Mouse (Mus musculus) adipocyte (in vitro differentiated cells): ENCODE data around the gene Ndufb3.
"Not testable (repeated sequence)": the region's sequence is repeated elsewhere in the genome, so short reads cannot be mapped to it uniquely, and the experiment has no call there.

ENCODE experiments used
- DNase-seq: peaks from one replicate; pipeline ENCODE4 v3.0.0-alpha.2; 2016; ENCODE audit warnings: low spot score

Gene Ndufb3

GRCm38 (mm10) chr1:58617076-58617475 lies 30.9 kb downstream of the Ndufb3 start:
- DNase-seq = no peak

DNA sequence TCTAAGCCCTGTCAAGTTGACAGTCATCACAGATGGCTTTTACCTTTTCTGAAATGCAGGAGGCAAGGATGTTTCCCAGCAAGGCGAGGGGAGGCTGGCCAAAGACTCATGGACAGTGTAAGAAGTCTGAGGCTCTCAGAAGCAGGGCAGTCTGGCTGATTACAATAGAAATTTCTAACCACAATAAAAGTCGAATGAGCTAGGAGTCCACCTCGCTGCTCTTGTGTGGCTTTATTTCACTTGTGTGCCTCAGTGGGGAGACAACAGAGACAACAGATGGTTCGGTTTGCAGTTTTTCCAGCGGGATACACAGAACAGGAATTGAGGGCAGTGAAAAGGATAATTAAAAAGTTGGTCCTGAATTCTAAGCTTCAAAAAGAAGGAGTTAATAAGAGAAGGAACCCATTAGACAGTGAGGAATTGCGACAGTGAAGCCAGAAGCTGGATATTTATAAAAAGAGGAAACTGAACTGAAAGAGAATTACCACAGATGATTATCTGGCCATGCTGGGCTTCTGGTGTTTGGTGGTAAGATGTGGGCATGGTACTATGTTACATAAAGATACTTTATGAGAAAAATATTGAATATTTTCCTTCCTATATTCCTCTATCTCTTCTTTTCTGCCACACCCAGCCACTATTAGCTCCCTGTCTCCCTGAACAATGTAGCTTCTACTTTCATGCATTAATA lies 31.9 kb downstream of the Ndufb3 start:
- no peak for DNase-seq

GRCm38 (mm10) chr1:58618766-58619165 lies 32.6 kb downstream of the Ndufb3 start:
- no peak for DNase-seq

DNA sequence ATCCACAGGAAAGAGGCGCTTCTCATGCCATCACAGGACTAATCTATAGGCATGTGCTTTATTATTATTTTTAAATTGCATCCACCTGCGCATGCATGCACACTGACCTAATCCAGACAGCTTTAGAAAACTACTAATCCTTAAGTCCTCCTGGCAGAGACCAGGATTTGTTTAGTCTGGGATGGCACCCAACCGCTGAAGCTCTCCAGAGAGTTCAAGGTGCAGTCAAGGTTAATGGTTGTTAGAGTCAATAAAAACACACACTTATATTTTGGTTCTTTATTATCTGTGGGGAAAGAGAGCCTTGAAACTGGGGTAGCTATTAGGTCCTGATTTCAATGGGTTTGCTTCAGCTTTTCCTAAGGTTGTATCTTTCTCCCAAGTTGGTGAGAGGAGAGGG lies 35.1 kb downstream of the Ndufb3 start:
- no peak for DNase-seq

DNA sequence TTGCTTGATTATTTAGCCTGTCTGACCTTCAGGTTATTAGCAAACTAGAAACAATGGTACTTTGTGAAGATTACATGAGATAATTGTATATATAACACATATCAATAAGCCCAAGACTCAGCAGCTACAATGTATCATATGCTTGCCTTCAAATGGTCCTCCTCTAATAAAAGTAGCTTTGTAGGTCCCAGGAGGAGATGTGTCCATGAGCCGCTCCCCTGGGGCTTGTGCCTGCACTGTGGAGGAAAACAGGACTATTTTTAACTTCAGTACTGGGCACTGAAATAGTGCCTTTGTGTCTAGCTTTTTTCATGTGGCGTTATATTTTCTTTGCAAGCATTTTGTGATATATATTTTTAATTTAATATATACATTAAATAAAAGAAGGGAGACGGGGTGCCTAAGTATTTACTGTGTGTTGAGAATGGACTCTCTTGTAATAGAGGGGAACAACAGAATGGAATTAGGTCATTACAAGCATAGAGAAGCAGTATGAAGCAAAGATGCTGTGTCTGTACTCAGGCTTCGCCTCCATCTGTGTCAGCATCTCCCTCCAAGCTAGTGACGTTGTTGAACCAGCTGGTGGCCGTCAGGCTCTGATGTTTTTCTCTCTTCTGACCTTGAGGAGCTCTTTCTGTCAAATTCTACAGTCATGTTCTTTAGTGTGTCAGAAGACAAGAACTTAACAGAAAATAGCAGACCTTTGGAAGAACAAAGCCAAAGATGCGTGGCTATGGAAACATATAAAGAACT lies 36.0 kb downstream of the Ndufb3 start:
- DNase-seq = no peak

- DNase-seq = not testable (repeated sequence)
These were observed 42.7 kb downstream of the Ndufb3 start for GRCm38 (mm10) chr1:58628847-58629246.
